Mouse (Mus musculus): Measurements from ENCODE around the gene Slc35f4.

DNA sequence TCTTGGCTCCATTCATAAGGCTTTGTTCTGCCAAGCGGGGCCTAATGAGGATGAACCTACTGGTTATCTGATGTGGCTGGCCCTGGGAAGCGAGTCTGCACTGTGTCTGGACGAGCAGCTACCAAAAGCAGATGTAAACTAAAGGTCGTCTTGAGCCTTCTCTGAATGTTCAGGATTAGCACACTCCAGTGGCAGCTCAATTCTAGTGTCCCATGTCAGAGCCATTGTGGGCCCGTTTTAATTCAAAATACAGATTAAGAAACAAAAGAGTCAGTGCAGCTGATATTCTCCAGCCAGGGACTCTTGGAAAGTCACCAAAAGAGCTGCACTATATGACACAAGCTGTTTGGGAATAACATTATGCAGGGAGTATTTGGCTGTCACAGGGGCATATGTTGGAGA lies 214.8 kb downstream of the Slc35f4 start:
- TF ChIP-seq CTCF (IDR thresholded peaks at IDR 0.05; ENCODE audit: low read depth, low read length) = no peak
- TF ChIP-seq POLR2AphosphoS5 (IDR thresholded peaks at IDR 0.05; ENCODE audit: insufficient replicate concordance, low read depth, low read length) = no peak
